Mouse (Mus musculus): ENCODE measurements around the gene Pex5l.

The Pex5l gene

DNA sequence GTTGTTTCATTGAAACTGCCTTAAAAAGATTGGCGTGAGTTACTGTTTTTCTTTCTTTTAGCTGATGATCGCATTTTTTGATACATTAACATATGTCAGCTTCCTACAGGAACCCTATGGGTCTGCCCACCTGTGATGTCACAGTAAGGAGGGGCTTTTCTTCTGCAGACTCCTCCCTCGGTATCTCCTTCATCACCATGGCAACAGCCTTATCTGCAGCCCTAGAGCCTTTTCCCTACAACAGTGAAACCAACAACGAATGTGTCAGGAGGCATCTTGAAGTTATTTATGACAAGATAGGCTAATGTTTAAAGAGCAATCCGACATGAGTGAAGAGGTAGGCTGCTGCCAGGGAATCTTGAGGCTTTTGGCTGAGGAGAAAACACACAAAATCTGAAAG lies 118.5 kb downstream of the Pex5l start:
- no peaks in the 10 kb centered on the region for H3K27me3 ChIP-seq (ENCODE audit: control insufficient read depth, insufficient read depth, low read length, poor library complexity, severe bottlenecking)
- no peaks in the 10 kb centered on the region for H3K36me3 ChIP-seq (ENCODE audit: control insufficient read depth, insufficient read depth, low read length, poor library complexity, severe bottlenecking)
- DNase-seq (ENCODE audit: low read depth, low spot score): no peak

DNA sequence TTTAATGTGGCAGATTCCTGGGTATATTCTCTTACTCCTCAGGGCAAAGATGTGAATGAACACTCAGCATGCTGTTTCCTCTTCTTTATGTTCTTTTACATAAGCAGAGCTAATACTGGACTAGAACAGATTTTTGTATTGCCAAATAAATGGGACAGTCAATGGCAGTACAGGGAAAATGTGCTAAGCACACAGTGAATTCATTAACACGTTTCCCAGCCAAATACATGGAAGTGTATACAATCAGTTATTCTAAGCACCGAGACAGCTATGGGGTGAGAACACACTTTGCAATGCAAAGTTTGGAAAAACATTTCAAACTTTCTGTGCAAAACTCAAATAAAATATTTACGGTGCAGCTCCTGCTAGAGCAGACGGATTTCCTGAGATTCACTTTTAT lies 139.1 kb downstream of the Pex5l start:
- Histone ChIP-seq H3K27me3 (ENCODE audit: control insufficient read depth, insufficient read depth, low read length, poor library complexity, severe bottlenecking) (no peaks in the 10 kb centered on the region), H3K36me3 (ENCODE audit: control insufficient read depth, insufficient read depth, low read length, poor library complexity, severe bottlenecking) (no peaks in the 10 kb centered on the region)
- DNase-seq (ENCODE audit: low read depth, low spot score): no peak

DNA sequence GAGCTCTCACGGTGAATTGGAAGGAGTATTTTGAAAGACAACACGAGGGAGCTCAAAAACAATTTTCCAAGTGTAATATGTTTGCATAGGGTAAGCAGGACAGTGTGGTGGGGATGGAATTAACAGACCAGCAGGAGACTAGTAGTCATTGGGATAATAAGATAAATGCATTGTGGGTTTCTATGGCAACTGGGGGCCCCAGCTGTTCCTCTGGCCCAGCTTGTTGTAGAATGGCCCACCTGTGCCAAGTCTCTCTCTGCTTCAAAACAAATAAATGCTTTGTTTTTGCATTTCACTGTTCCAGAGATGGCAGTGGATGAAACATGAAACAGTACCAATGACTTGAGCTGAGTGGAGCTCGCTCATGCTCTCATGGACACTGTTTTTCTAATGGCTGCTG lies 141.3 kb downstream of the Pex5l start:
- Histone ChIP-seq H3K36me3 (ENCODE audit: control insufficient read depth, insufficient read depth, low read length, poor library complexity, severe bottlenecking) (no peaks in the 10 kb centered on the region), H3K27me3 (ENCODE audit: control insufficient read depth, insufficient read depth, low read length, poor library complexity, severe bottlenecking) (no peaks in the 10 kb centered on the region)
- DNase-seq (ENCODE audit: low read depth, low spot score): no peak

DNA sequence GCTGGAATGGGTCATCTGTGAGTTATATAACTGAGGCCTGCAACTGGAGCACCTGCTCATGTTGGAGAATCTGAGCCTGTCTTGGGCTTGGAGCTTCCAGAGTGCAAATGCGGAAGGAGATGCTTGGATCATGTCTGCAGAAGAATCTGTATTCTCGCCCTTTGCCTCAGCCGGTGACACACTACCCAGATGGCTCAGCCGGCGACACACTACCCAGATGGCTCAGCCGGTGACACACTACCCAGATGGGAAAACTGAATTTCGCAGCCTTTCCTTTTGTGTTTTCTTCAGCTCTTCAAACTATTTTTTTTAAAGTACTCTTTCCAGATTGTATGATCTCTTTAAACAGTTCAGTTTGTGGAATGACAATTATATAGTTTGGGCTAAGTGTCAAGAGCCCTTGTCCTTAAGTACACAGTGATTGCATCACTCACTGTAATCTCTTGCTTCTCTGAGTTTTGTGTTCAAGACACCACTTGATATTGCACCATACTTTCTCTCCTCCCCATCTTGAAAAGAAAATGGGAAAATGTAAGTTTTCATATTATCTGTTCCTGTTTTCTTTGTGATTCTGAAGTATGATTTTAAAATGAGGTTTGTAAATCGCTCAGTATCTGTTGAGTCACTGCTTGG lies 142.5 kb downstream of the Pex5l start:
- H3K36me3 ChIP-seq (ENCODE audit: control insufficient read depth, insufficient read depth, low read length, poor library complexity, severe bottlenecking): no peaks in the 10 kb centered on the region
- no peak for DNase-seq (ENCODE audit: low read depth, low spot score)
- H3K27me3 ChIP-seq (ENCODE audit: control insufficient read depth, insufficient read depth, low read length, poor library complexity, severe bottlenecking): no peaks in the 10 kb centered on the region

DNA sequence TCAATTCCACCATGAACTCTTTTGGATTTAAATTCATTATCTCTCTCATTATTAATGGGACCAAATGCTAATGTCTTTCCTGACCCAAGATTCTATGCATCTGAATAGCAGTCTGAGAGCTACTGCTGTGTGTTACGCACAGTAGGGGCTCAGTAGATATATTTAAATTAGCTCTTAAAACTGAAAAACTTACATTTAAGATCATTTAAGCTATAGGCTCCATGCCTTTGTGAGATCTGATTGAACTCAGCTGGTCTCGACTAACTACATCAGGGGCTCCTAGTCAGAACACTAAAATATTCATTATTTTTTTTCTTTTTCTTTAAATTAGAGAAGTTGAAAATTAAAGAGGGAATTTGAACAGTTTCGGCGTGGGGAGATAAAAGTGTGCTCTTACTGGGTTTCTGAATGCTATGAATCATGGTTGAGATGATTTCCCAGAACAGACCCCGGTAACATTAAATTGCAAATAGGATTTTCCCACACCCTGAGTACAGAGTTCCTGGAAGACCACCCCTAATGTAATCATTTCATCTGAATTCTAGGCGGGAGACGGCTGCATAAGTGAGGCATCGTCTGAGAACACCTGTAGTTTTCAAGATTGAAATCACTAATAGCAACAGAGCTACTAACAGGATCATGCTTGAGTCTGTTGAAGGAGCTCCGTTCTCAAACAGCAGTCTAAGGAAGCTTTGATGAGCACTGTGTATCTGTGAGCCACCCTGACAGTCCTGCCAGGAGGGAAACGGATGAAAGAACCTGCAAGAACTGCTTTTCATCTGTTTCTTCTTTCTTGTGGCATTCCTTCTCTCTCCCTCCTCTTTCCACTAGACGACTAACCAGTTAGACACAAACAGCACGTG lies 151.1 kb downstream of the Pex5l start:
- DNase-seq (ENCODE audit: low read depth, low spot score): no peak
- no peaks in the 10 kb centered on the region for H3K27me3 ChIP-seq (ENCODE audit: control insufficient read depth, insufficient read depth, low read length, poor library complexity, severe bottlenecking)
- no peaks in the 10 kb centered on the region for H3K36me3 ChIP-seq (ENCODE audit: control insufficient read depth, insufficient read depth, low read length, poor library complexity, severe bottlenecking)

DNA sequence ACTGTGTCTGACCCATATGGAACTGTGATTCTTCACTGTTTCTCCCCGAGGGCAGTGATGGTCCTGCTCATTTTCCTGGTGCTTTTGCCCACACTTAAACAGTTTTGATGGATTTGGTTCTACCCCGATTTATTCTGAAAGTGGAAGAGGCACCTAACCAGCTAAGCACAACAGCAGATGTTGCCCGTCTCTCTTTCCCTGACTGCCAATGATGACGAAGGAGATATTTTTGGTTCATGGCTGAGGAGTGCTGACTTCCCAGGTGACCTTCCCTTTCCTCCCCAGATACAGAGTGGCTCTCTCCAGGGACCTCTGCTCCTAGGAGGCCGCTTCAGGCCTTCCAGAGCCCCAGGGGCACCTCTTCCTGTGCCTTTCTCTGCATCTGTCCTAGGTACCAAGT lies 155.2 kb downstream of the Pex5l start:
- DNase-seq (ENCODE audit: low read depth, low spot score): no peak
- no peaks in the 10 kb centered on the region for H3K27me3 ChIP-seq (ENCODE audit: control insufficient read depth, insufficient read depth, low read length, poor library complexity, severe bottlenecking)
- H3K36me3 ChIP-seq (ENCODE audit: control insufficient read depth, insufficient read depth, low read length, poor library complexity, severe bottlenecking): no peaks in the 10 kb centered on the region

DNA sequence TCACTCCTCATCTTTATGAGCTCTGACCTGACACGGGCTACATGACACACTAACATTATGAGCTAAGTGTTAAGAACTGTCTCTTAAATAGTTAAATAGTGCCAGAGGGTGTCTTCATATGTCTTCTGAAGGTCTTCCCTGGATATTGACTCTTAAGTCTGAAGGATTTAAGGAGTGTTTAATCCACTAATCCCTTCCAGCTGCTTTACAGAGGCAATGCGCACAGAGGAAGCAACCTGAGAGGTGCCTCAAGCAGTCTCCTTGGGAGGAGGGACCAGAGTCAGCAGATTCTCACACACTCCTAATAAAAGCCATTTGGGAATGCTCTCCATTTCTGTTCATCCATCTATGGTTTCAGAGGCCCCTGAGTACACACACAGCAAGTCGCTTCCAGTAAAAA lies 157.9 kb downstream of the Pex5l start:
- H3K27me3 ChIP-seq (ENCODE audit: control insufficient read depth, insufficient read depth, low read length, poor library complexity, severe bottlenecking): no peaks in the 10 kb centered on the region
- DNase-seq (ENCODE audit: low read depth, low spot score): no peak
- no peaks in the 10 kb centered on the region for H3K36me3 ChIP-seq (ENCODE audit: control insufficient read depth, insufficient read depth, low read length, poor library complexity, severe bottlenecking)

DNA sequence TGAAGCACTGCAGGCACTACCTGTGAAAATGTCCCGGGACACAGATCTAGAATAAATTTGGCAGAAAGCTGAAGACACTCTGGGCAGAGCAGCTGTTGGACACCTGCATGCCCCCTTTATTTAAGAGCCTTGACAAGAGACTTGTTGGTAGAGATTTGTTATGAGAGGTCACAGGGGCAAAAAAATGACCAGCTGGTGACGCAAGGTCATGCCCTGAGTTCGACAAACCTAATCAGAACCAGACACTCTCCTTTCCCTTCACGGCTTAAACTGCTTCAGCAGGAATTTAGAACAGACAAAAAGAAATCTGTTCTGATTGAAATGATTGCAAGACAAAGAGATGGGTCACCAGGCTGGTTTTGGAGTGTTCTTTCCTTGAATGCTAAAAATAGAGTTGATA lies 163.1 kb downstream of the Pex5l start:
- Histone ChIP-seq H3K36me3 (ENCODE audit: control insufficient read depth, insufficient read depth, low read length, poor library complexity, severe bottlenecking) (no peaks in the 10 kb centered on the region), H3K27me3 (ENCODE audit: control insufficient read depth, insufficient read depth, low read length, poor library complexity, severe bottlenecking) (no peaks in the 10 kb centered on the region)
- DNase-seq (ENCODE audit: low read depth, low spot score): no peak

DNA sequence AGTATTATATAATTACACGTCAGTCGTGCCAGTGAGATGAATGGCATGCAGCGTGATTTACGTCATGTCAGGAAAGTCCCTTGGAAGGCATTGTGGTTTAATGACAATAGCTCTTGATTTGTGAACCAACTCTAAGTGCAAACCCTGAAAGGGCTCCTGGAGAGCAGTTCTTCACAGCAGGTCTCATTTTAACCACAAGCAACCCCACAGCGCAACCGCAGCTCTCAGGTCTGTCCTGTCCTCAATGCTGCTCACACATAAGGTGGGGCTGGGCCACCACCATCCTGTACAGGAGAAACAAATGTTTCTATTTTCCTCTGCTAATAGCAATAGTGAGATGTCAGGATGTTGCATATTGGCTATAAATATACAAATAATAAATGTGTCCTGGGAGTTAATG lies 163.8 kb downstream of the Pex5l start:
- no peak for DNase-seq (ENCODE audit: low read depth, low spot score)

DNA sequence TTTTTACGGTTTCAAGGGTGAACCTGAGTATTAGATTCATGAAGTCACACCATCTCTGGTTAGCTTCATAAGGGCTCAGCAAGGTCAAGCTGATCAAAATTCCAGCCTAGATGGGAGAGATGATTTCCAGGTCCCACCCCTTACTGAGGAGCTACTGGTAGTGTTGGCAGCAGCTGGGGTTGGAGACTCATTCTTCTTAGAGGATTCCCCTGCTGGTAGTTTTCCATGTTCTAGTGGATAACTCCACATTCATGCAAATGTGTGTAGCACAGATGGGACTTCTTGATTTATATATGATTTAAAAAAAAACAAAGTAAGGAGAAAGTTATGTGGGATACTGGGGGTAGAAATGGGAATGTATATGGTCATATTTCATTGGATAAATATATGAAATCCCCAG lies 172.8 kb downstream of the Pex5l start:
- H3K27me3 ChIP-seq (ENCODE audit: control insufficient read depth, insufficient read depth, low read length, poor library complexity, severe bottlenecking): no peaks in the 10 kb centered on the region
- no peak for DNase-seq (ENCODE audit: low read depth, low spot score)

More for the DNA sequence above, 163.8 kb downstream of the Pex5l start:
- no peaks in the 10 kb centered on the region for H3K27me3 ChIP-seq (ENCODE audit: control insufficient read depth, insufficient read depth, low read length, poor library complexity, severe bottlenecking)
- H3K36me3 ChIP-seq (ENCODE audit: control insufficient read depth, insufficient read depth, low read length, poor library complexity, severe bottlenecking): no peaks in the 10 kb centered on the region

DNA sequence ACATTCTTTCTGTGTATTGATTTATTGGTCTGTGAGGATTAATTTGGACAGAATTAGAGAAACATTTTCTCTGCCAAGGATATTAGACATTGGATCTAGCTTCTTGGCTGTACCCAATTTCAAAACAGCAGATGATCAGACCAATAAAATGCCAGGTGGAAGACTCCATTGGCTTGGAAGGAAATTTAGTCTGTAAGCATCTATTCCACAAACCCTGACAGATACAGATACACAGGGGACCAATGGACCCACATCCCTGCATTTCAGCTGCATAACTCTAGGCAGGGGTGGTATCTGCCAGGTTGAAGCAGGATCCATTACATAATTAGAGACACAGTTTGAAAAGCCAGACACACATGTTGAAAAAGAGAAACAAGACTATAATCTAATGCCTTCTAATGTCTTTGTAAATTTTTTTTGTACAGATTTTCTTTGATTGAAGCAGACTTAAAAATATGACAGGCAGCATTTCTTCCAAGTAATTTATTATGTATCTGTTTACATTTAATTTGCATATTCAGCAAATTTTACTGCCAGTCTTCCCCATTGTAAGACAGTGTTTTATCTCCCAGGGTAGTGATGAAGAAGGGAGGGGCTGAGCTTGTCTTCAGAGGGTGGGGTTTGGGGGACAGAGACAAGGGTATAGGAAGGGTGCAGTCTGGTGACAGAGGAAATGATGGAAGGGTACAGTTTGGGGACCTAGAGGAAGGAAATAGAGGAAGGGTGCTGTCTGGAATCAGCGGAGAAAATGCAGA lies 174.2 kb downstream of the Pex5l start:
- H3K27me3 ChIP-seq (ENCODE audit: control insufficient read depth, insufficient read depth, low read length, poor library complexity, severe bottlenecking): no peaks in the 10 kb centered on the region
- DNase-seq (ENCODE audit: low read depth, low spot score): no peak
- H3K36me3 ChIP-seq (ENCODE audit: control insufficient read depth, insufficient read depth, low read length, poor library complexity, severe bottlenecking): no peaks in the 10 kb centered on the region

More for the DNA sequence above, 172.8 kb downstream of the Pex5l start:
- no peaks in the 10 kb centered on the region for H3K36me3 ChIP-seq (ENCODE audit: control insufficient read depth, insufficient read depth, low read length, poor library complexity, severe bottlenecking)

DNA sequence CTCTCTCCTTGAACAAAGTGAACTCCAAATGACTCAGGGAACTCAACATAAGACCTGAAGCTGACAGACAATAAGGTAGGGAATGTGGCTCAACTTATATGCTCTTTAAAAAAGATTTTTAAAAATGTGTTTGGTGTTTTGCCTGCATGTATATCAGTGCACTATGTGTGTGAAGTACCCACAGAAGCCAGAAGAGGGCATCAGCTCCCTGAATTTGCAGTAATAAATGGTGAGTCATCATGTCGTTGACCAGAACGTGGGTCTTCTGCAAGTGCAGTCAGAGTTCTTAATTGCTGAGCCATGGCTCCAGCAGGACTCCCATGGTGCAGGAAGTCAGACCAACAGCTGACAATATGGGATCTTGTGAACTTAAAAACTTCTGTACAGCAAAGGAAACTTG lies 177.5 kb downstream of the Pex5l start:
- DNase-seq (ENCODE audit: low read depth, low spot score): no peak
- no peaks in the 10 kb centered on the region for H3K27me3 ChIP-seq (ENCODE audit: control insufficient read depth, insufficient read depth, low read length, poor library complexity, severe bottlenecking)
- no peaks in the 10 kb centered on the region for H3K36me3 ChIP-seq (ENCODE audit: control insufficient read depth, insufficient read depth, low read length, poor library complexity, severe bottlenecking)

DNA sequence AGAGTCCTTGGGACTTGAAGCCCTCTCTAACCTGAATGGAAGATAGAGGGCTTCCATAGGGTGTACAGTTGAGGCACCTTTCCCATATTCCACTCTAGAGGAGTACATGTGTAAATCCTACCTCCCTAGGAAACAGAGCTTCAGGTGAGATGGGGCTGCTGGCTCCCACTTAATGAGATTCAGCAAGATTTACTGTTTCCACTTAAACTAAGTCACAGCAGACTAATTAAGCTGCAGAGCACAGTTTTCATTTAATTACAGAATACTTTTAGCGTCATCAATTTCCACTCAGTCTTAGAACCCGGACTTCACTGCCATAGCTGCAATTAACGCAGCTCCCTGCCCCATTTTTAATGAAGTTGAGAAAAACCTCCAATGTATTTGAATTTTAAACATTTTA lies 181.6 kb downstream of the Pex5l start:
- no peaks in the 10 kb centered on the region for H3K27me3 ChIP-seq (ENCODE audit: control insufficient read depth, insufficient read depth, low read length, poor library complexity, severe bottlenecking)
- no peaks in the 10 kb centered on the region for H3K36me3 ChIP-seq (ENCODE audit: control insufficient read depth, insufficient read depth, low read length, poor library complexity, severe bottlenecking)
- DNase-seq (ENCODE audit: low read depth, low spot score): no peak

DNA sequence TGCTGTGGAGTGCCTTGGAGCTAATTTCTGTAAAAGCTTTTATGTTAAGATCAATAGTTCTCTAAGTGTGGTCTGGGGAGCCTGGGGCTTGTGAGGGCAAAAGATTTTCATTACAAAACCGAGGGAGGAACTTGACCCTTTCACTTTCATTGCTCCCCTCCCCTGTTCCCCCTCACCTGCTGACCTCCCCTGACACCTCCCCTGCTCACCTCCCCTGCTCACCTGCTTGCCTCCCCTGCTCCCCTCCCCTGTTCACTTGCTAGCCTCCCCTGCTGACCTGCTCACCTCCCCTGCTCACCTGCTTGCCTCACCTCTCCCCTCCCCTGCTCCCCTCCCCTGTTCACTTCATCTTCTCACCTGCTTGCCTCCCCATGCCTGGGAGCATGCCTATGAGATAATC lies 191.7 kb downstream of the Pex5l start:
- no peaks in the 10 kb centered on the region for H3K27me3 ChIP-seq (ENCODE audit: control insufficient read depth, insufficient read depth, low read length, poor library complexity, severe bottlenecking)
- no peak for DNase-seq (ENCODE audit: low read depth, low spot score)
- H3K36me3 ChIP-seq (ENCODE audit: control insufficient read depth, insufficient read depth, low read length, poor library complexity, severe bottlenecking): no peaks in the 10 kb centered on the region

DNA sequence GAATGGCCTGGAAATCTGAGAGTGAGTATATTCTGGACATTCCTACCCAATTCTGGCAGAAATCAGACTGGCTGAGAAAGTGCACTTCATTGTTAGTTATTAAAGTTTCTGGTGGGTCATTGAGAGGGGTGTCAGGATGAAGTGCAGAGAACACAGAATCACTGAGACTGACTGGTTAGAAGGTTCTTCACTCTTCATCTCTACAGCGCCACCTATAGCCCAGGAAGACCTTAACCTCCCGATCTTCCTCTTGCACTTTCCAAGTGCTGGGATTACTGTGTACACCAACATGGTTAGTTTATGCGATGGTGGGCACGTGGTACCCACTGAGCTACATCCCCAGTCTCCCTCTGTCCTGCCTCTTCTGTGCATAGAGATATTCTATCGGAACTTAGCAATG lies 195.6 kb downstream of the Pex5l start:
- Histone ChIP-seq H3K36me3 (ENCODE audit: control insufficient read depth, insufficient read depth, low read length, poor library complexity, severe bottlenecking) (no peaks in the 10 kb centered on the region), H3K27me3 (ENCODE audit: control insufficient read depth, insufficient read depth, low read length, poor library complexity, severe bottlenecking) (no peaks in the 10 kb centered on the region)
- no peak for DNase-seq (ENCODE audit: low read depth, low spot score)

Measured in splenic B cell, adult 2 months (primary cell).